Mouse (Mus musculus) thymus, adult 2 months (tissue): ENCODE results near the gene Acot7. TPM values are rescaled to one million over a fixed set of nuclear protein-coding genes. Genes with fewer than 3 reads are reported as not detected.
A peak's percentile ranks its signal among the peaks of the same experiment; 100 is the strongest.

Source experiments
- DNase-seq: peaks from one replicate; pipeline ENCODE4 v3.0.0; 2021
- H3K27ac ChIP-seq: fragments of 200-500 bp; 2 replicates; pipeline ENCODE4 v1.5.1; 2012; ENCODE audit warnings: low read length, control low read depth; ENCODE audit not compliant: control insufficient read depth, insufficient read depth
- H3K27me3 ChIP-seq: fragments of 200-500 bp; 2 replicates; pipeline ENCODE4 v1.6.1; 2012; ENCODE audit warnings: mild to moderate bottlenecking, low read length, moderate library complexity, mixed read lengths; ENCODE audit not compliant: control insufficient read depth, insufficient read depth
- H3K36me3 ChIP-seq: fragments of 200-500 bp; 2 replicates; pipeline ENCODE4 v1.6.1; 2012; ENCODE audit warnings: mild to moderate bottlenecking, low read length, moderate library complexity; ENCODE audit not compliant: control insufficient read depth, insufficient read depth
- H3K4me1 ChIP-seq: fragments of 200-500 bp; replicated peaks from 2 replicates; pipeline ENCODE4 v1.6.1; 2012; ENCODE audit warnings: low read length; ENCODE audit not compliant: control insufficient read depth, insufficient read depth
- H3K4me3 ChIP-seq: fragments of 200-500 bp; 2 replicates; pipeline ENCODE4 v1.5.1; 2012; ENCODE audit warnings: mild to moderate bottlenecking, low read length, control low read depth, moderate library complexity; ENCODE audit not compliant: control insufficient read depth, insufficient read depth
- CTCF ChIP-seq: fragments of 200-500 bp; IDR thresholded peaks from 2 replicates; pipeline ENCODE4 v1.5.1; 2012; ENCODE audit warnings: mild to moderate bottlenecking, control low read depth, low read length, moderate library complexity, borderline replicate concordance; ENCODE audit not compliant: control insufficient read depth, poor library complexity, insufficient read depth; ENCODE audit errors: extremely low read depth
- POLR2A ChIP-seq: fragments of 200-500 bp; IDR thresholded peaks from 2 replicates; pipeline ENCODE4 v1.6.1; 2012; ENCODE audit warnings: mild to moderate bottlenecking, low read length, control low read depth, moderate library complexity; ENCODE audit not compliant: control insufficient read depth, poor library complexity, insufficient read depth; ENCODE audit errors: extremely low read depth
- WGBS: fragments of 180-500 bp; shearing (Covaris S2); methylation state at CpG from one replicate; pipeline ENCODE4 v1.1.7; 2018; 5-methylcytosine and 5-hydroxymethylcytosine counted together
- polyA plus RNA-seq: library from polyadenylated mRNA; depleted of rRNA; stranded (reverse); fragments of >200 nt; gene quantifications from 2 replicates; pipeline ENCODE4 v1.2.3, GENCODE M21; 2012

The Acot7 gene
- polyA plus RNA-seq, 1 experiment: 56.6 TPM

DNA sequence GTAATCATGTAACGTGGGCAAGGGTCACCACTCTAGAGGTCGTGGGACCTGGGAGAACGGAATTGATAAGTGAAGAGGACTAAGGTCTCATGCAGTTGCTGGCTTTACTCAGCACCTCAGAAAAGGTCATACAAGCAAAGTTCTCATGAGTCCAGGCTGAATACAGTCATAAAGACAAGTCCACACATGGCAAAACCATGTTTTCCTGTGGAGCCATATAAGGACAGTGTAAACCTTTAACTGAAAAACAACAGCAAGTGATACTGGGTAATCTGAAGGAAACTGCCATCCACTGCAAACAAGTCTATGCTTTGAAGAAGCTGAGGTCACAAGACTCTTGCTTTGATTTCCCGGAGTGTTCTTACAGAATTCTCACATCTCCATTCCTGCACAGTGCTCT lies 11.8 kb downstream of the Acot7 start:
- H3K4me3 ChIP-seq: no peak overlapping the region
- TF ChIP-seq POLR2A: no peak
- no peak for TF ChIP-seq CTCF
- DNase-seq: no peak
- H3K27me3 ChIP-seq: no peaks in the 10 kb centered on the region
- peaks cover 52% of the 10 kb centered on the region for H3K4me1 ChIP-seq
- 82% methylated on average over 4 of the region's 4 CpGs for WGBS
- peak overlapping the region; percentile 15; the same call in 1 of the 2 replicates for H3K27ac ChIP-seq
- H3K36me3 ChIP-seq: no peaks in the 10 kb centered on the region

DNA sequence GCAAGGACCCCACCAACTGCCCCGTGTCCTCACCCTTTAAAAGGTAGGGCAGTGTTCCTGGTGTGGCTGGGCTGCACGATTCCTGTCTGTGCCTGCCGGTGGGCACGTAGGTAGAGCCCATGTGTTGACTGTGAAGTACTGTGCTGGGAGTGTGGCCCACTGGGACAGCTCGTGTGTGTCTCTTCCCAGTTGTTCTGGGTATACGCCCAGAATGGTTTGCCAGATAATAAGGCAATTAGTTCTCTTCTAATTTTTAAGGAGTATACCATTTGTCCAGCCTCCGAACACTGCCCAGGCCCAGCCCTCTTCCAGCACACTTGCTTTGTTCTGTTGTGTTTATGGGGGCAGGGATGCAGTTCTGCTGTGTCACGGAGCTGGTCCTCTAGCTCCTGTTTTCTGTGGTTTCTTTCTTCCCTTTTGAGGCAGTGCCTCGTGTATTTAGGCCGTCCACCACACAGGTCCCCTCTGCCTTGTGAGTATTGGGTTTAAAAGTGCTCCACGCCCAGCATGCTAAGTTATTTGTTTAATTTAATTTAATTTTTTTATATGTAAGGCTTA lies 12.2 kb downstream of the Acot7 start:
- WGBS: 38% methylated on average over 11 of the region's 11 CpGs
- no peak for TF ChIP-seq CTCF
- TF ChIP-seq POLR2A: no peak
- DNase-seq: no peak
- H3K4me1 ChIP-seq: peaks cover 49% of the 10 kb centered on the region
- no peaks in the 10 kb centered on the region for H3K27me3 ChIP-seq
- no peaks in the 10 kb centered on the region for H3K36me3 ChIP-seq
- H3K27ac ChIP-seq: no peak overlapping the region
- no peak overlapping the region for H3K4me3 ChIP-seq

DNA sequence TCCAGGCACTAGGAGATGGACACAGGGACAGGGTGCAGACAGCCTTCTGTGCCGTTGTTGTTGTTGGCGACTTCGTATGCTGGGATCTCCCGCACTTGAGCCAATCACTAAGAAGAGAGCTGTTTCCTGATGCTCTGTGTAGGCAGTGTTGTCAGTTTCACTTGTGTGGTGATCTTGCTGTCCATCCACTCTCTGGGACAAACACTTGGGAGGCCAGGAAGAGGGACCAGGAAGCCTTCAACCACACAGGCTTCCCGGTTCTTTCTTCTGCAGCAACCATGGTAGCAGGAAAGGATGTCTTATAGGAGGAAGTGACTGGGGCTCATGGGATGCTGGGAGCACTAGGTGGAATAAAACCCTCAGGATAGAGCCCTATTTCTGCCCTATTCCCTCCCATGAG lies 12.8 kb downstream of the Acot7 start:
- no peak overlapping the region for H3K27ac ChIP-seq
- H3K36me3 ChIP-seq: no peaks in the 10 kb centered on the region
- no peak for DNase-seq
- TF ChIP-seq POLR2A: no peak
- 33% methylated on average over 5 of the region's 5 CpGs for WGBS
- no peaks in the 10 kb centered on the region for H3K27me3 ChIP-seq
- peaks cover 45% of the 10 kb centered on the region for H3K4me1 ChIP-seq
- no peak overlapping the region for H3K4me3 ChIP-seq

DNA sequence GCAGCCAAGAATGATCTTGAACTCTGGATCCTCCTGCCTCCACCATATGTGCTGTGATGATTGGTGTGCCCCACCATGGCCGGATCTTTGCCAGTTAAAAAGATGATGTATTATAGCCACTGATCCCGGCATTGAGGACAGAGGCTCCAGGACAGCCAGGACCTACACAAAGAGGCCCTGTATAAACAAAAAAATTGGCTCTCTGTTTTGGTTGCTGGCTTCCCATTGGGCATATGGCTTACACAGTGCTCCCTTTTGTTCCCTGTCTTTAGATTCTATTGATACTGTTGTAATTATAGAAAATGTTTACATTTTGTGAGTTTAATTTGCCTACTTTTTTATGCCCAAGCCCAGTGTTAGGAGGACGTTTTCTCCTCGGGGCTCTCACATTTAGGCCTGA lies 14.6 kb downstream of the Acot7 start:
- Histone ChIP-seq H3K36me3 (no peaks in the 10 kb centered on the region), H3K4me3 (no peak overlapping the region), H3K27ac (no peak overlapping the region), H3K4me1 (peaks cover 35% of the 10 kb centered on the region), H3K27me3 (no peaks in the 10 kb centered on the region)
- TF ChIP-seq CTCF (no peak), POLR2A (no peak)
- DNase-seq: no peak
- 96% methylated on average over 4 of the region's 4 CpGs for WGBS

DNA sequence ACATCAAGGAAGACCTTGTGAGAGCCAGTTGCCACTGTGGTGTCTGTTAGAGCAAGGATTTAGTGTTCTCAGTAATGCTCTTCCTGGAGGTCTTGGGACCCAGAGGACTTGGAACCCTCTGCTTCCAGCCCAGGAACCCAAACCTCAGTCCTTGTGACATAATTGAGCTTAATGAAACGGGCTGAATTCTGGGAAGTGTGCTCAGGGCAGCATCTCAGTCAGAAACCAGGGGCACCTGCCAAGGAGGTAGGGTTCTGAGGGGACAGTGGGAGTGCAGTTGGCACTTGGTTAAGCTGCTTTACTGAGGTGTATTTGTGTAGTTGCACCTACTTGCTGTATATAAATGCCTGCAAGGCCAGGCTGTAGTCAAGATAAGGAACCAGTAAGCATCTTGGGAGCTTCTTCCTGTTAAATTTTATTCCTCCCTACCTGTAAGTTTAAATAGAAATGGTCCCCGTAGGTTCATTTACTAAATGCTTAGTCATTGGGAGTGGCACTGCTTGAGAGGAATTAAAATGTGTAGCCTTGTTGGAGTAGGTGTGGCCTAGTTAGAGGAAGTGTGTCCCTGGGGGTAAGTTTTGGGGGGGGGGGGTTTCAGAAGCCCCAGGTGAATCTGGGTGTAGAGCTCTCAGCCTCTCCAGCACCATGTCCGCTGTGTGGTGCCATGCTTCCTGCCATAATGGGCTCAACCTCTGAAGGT lies 16.7 kb downstream of the Acot7 start:
- 90% methylated on average over 3 of the region's 3 CpGs for WGBS
- peaks cover 20% of the 10 kb centered on the region for H3K4me1 ChIP-seq
- TF ChIP-seq CTCF (no peak), POLR2A (no peak)
- H3K27ac ChIP-seq: no peak overlapping the region
- no peak for DNase-seq
- no peaks in the 10 kb centered on the region for H3K36me3 ChIP-seq
- no peaks in the 10 kb centered on the region for H3K27me3 ChIP-seq
- H3K4me3 ChIP-seq: no peak overlapping the region

DNA sequence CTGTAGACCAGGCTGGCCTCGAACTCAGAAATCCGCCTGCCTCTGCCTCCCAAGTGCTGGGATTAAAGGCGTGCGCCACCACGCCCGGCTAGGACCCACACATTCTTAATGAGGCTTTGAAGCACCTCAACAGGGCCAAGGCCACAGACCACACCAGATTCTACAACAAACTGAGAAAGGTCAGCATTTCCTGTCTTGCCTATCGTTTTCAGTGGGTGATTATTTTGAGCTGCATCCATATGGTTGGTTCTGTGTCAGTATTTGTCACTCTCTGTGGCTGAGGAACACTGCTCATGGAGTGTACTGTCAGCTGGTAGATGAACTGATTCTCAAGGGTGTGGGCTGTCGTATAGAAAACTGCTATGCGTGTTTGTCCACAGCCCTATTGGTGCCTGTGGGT lies 18.3 kb downstream of the Acot7 start:
- Histone ChIP-seq H3K4me3 (no peak overlapping the region), H3K27ac (no peak overlapping the region), H3K27me3 (no peaks in the 10 kb centered on the region), H3K36me3 (no peaks in the 10 kb centered on the region), H3K4me1 (peaks cover 21% of the 10 kb centered on the region)
- WGBS: 83% methylated on average over 9 of the region's 9 CpGs
- TF ChIP-seq POLR2A: no peak
- no peak for TF ChIP-seq CTCF
- no peak for DNase-seq

DNA sequence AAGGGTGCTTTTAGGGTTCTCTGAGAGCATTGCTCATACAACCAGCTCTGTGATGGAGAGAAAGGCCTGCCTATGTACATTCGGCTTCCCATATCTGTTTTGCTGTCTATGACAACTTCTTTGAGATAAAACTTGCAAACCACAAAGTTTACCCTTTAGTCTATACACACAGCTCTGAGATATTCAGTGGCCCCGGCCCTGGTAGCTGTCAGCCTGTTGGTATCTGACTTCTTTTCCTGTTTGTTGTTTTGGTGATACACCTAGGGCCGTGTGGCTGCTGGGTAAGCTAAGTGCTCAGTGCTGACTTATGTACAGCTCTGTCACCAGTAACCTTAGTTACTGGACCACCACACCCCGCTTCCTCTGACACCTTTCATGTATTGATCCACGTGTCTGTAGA lies 19.6 kb downstream of the Acot7 start:
- WGBS: 41% methylated on average over 5 of the region's 5 CpGs
- H3K27ac ChIP-seq: no peak overlapping the region
- DNase-seq: no peak
- no peaks in the 10 kb centered on the region for H3K27me3 ChIP-seq
- H3K4me3 ChIP-seq: no peak overlapping the region
- peaks cover 34% of the 10 kb centered on the region for H3K4me1 ChIP-seq
- TF ChIP-seq CTCF (no peak), POLR2A (no peak)
- no peaks in the 10 kb centered on the region for H3K36me3 ChIP-seq
